Mouse (Mus musculus) CH12.LX (cell line): Measurements from ENCODE around the gene Papola. TPM values are rescaled to one million over a fixed set of nuclear protein-coding genes. Genes with fewer than 3 reads are reported as not detected.

Experiments used
- DNase-seq: peaks from one replicate; pipeline ENCODE4 v3.0.0-alpha.2; 2013; ENCODE audit errors: extremely low read depth
- H3K27ac ChIP-seq: 2 replicates; pipeline ENCODE4 v1.5.1; 2012; ENCODE audit warnings: low read depth, mild to moderate bottlenecking, control low read depth, moderate library complexity; ENCODE audit not compliant: insufficient read depth
- H3K27me3 ChIP-seq: replicated peaks from 2 replicates; pipeline ENCODE3; 2012; ENCODE audit warnings: inconsistent platforms
- H3K36me3 ChIP-seq, 2 experiments: replicated peaks in 1 of 2; 2 replicates each; pipeline versions ENCODE3 to v1.6.1; 2012; ENCODE audit warnings: inconsistent platforms in 1 of 2, low read length in 1 of 2, mild to moderate bottlenecking in 1 of 2, mixed read lengths in 1 of 2, moderate library complexity in 1 of 2; ENCODE audit not compliant: control insufficient read depth in 1 of 2, insufficient read depth in 1 of 2
- H3K4me1 ChIP-seq, 2 experiments: 2 replicates each; pipeline ENCODE4 v1.6.1; 2012; ENCODE audit warnings: inconsistent platforms in 1 of 2, moderate library complexity in 1 of 2; ENCODE audit not compliant: insufficient read depth in 2 of 2, control insufficient read depth in 1 of 2
- H3K4me2 ChIP-seq: 2 replicates; pipeline ENCODE4 v1.6.1; 2012; ENCODE audit warnings: low read depth, mild to moderate bottlenecking, control low read depth; ENCODE audit not compliant: poor library complexity, insufficient read depth, severe bottlenecking
- H3K4me3 ChIP-seq, 3 experiments: fragments of 150-350 bp in 1 of 3; sonication (generic) in 1 of 3; replicated peaks in 1 of 3; 2 replicates each; pipeline versions ENCODE3 to v1.5.1; 2011 to 2012; ENCODE audit warnings: low read depth in 2 of 3, low read length in 2 of 3, mild to moderate bottlenecking in 2 of 3, moderate library complexity in 2 of 3, control low read depth in 1 of 3, improper control_type of control experiment in 1 of 3, inconsistent platforms in 1 of 3, mixed read lengths in 1 of 3; ENCODE audit not compliant: poor library complexity in 1 of 3
- H3K79me2 ChIP-seq: replicated peaks from 2 replicates; pipeline ENCODE4 v1.6.1; 2012; ENCODE audit warnings: mild to moderate bottlenecking, moderate library complexity; ENCODE audit not compliant: control insufficient read depth, poor library complexity, insufficient read depth, severe bottlenecking; ENCODE audit errors: extremely low read depth
- H3K9ac ChIP-seq: 2 replicates; pipeline ENCODE4 v1.6.1; 2012; ENCODE audit warnings: low read depth, mild to moderate bottlenecking, control low read depth, moderate library complexity; ENCODE audit not compliant: insufficient read depth
- H3K9me3 ChIP-seq: replicated peaks from 2 replicates; pipeline ENCODE3; 2012; ENCODE audit warnings: low read length, inconsistent platforms, mixed read lengths
- CHD2 ChIP-seq: IDR thresholded peaks from 2 replicates; pipeline ENCODE4 v1.6.1; 2011; ENCODE audit warnings: low read length, improper control_type of control experiment
- CTCF ChIP-seq, 2 experiments: IDR thresholded peaks in 1 of 2; conservative IDR thresholded peaks in 1 of 2; 2 replicates each; pipeline ENCODE4 v1.5.1; 2011 to 2012; ENCODE audit warnings: low read depth in 2 of 2, low read length in 2 of 2, improper control_type of control experiment in 1 of 2, inconsistent platforms in 1 of 2, mild to moderate bottlenecking in 1 of 2, moderate library complexity in 1 of 2
- E2F4 ChIP-seq: IDR thresholded peaks from 2 replicates; pipeline ENCODE4 v1.6.1; 2011; ENCODE audit warnings: low read depth, low read length, improper control_type of control experiment; ENCODE audit not compliant: insufficient replicate concordance
- HCFC1 ChIP-seq: IDR thresholded peaks from 2 replicates; pipeline ENCODE4 v1.6.1; 2012; ENCODE audit warnings: low read depth, mild to moderate bottlenecking, inconsistent platforms, low read length, improper control_type of control experiment
- IRF4 ChIP-seq: IDR thresholded peaks from 2 replicates; pipeline ENCODE4 v1.6.1; 2014; ENCODE audit warnings: low read depth, mild to moderate bottlenecking, inconsistent platforms, low read length, improper control_type of control experiment
- JUN ChIP-seq: IDR thresholded peaks from 2 replicates; pipeline ENCODE4 v1.6.1; 2011; ENCODE audit warnings: low read depth, mild to moderate bottlenecking, low read length, improper control_type of control experiment, moderate library complexity; ENCODE audit not compliant: insufficient read depth
- MAFK ChIP-seq: IDR thresholded peaks from 2 replicates; pipeline ENCODE4 v1.6.1; 2011; ENCODE audit warnings: low read length, improper control_type of control experiment; ENCODE audit not compliant: insufficient replicate concordance
- MAX ChIP-seq: IDR thresholded peaks from 2 replicates; pipeline ENCODE4 v1.6.1; 2011; ENCODE audit warnings: low read length, improper control_type of control experiment
- MEF2A ChIP-seq: IDR thresholded peaks from 2 replicates; pipeline ENCODE4 v1.6.1; 2014; ENCODE audit warnings: low read depth, mild to moderate bottlenecking, inconsistent platforms, low read length, improper control_type of control experiment, borderline replicate concordance
- MXI1 ChIP-seq: IDR thresholded peaks from 2 replicates; pipeline ENCODE4 v1.6.1; 2011; ENCODE audit warnings: mild to moderate bottlenecking, low read depth, low read length, improper control_type of control experiment
- NRF1 ChIP-seq: IDR thresholded peaks from 2 replicates; pipeline ENCODE4 v1.6.1; 2014; ENCODE audit warnings: low read depth, mild to moderate bottlenecking, inconsistent platforms, low read length, improper control_type of control experiment, moderate library complexity
- RAD21 ChIP-seq: IDR thresholded peaks from 2 replicates; pipeline ENCODE4 v1.6.1; 2011; ENCODE audit warnings: low read depth, mild to moderate bottlenecking, low read length, improper control_type of control experiment, moderate library complexity
- SIN3A ChIP-seq: IDR thresholded peaks from 2 replicates; pipeline ENCODE4 v1.6.1; 2012; ENCODE audit warnings: low read length, improper control_type of control experiment, inconsistent platforms
- TBP ChIP-seq: conservative IDR thresholded peaks from 2 replicates; pipeline ENCODE4 v1.6.1; 2011; ENCODE audit warnings: low read depth, low read length, improper control_type of control experiment
- UBTF ChIP-seq: IDR thresholded peaks from 2 replicates; pipeline ENCODE4 v1.6.1; 2012; ENCODE audit warnings: low read depth, mild to moderate bottlenecking, inconsistent platforms, low read length, improper control_type of control experiment, moderate library complexity
- USF1 ChIP-seq: IDR thresholded peaks from 2 replicates; pipeline ENCODE4 v1.6.1; 2014; ENCODE audit warnings: low read depth, mild to moderate bottlenecking, inconsistent platforms, low read length, improper control_type of control experiment
- USF2 ChIP-seq: conservative IDR thresholded peaks from 2 replicates; pipeline ENCODE4 v1.6.1; 2011; ENCODE audit warnings: low read depth, low read length, improper control_type of control experiment
- ZKSCAN1 ChIP-seq: IDR thresholded peaks from 2 replicates; pipeline ENCODE4 v1.6.1; 2012; ENCODE audit warnings: low read depth, inconsistent platforms, low read length, improper control_type of control experiment, borderline replicate concordance
- ZMIZ1 ChIP-seq: IDR thresholded peaks from 2 replicates; pipeline ENCODE4 v1.6.1; 2012; ENCODE audit warnings: low read depth, mild to moderate bottlenecking, inconsistent platforms, low read length, improper control_type of control experiment
- dilution Hi-C: fragments of 300-500 bp; cut with MboI; formaldehyde crosslinking; loops from 2 replicates; pipeline ENCODE4 v1.14.3; 2020; ENCODE audit warnings: low sequenced_read_pairs; ENCODE audit not compliant: extremely low pct_unique_long_range_greater_than_20kb, extremely low pct_ligation_motif_present
- in situ Hi-C: fragments of 300-500 bp; cut with MboI; formaldehyde crosslinking; loops from 3 replicates; pipeline ENCODE4 v1.14.3; 2019; ENCODE audit warnings: low sequenced_read_pairs, low pct_ligation_motif_present, low pct_unique_long_range_greater_than_20kb, mixed read lengths
- polyA plus RNA-seq: library from polyadenylated mRNA; unstranded; fragments of >175 nt; gene quantifications from 2 replicates; pipeline ENCODE4 v1.2.1, GENCODE M21; 2012; ENCODE audit warnings: low read depth; ENCODE audit not compliant: insufficient read length
- total RNA-seq, 2 experiments: library from RNA; depleted of rRNA; stranded (reverse); fragments of 300-350 nt in 1 of 2; fragments of >200 nt in 1 of 2; gene quantifications; 2 replicates each; pipeline ENCODE4 v1.2.3; 2012 to 2014

The Papola gene
- total and polyA plus RNA-seq, 3 experiments = 100.0 to 150 (median 111) TPM

DNA sequence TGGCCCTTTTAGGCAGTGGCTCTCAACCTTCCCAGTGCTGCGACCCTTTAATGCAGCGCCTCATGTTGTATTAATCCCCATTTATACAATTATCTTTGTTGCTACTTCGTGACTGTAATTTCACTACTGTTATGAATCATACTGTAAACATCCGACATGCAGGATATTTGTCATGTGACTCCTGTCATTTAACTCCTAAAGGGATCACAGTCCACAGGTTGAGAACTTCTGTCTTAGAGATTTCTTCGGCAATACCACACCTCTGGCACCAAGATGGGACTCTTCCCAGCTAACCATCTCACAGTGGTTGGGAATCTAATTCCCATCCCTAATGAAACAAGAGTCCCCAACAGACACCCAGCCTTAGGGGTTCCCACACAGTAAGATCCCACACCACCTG lies 36.4 kb upstream of the Papola start:
- H3K36me3 ChIP-seq = no peaks in the 10 kb centered on the region
- no peak overlapping the region for H3K4me3 ChIP-seq
- peaks cover 9% of the 10 kb centered on the region for H3K27me3 ChIP-seq
- TF ChIP-seq NRF1 (no peak), MEF2A (no peak), SIN3A (no peak), CHD2 (no peak), IRF4 (no peak), USF1 (no peak), ZMIZ1 (no peak), MAFK (no peak), RAD21 (no peak), UBTF (no peak), HCFC1 (no peak), CTCF (conservative IDR thresholded peaks at IDR 0.05 in 1 of 2, IDR thresholded peaks at IDR 0.05 in 1 of 2; ENCODE audit: low read depth in 2 of 2, low read length in 2 of 2) (no peak), MAX (no peak)
- H3K27ac ChIP-seq = no peak overlapping the region
- H3K9ac ChIP-seq = no peak overlapping the region
- dilution Hi-C loops = no loop called here
- no peak for DNase-seq
- H3K4me2 ChIP-seq = no peak overlapping the region
- no peaks in the 10 kb centered on the region for H3K4me1 ChIP-seq
- in situ Hi-C loops = no loop called here
- peaks cover 17% of the 10 kb centered on the region for H3K9me3 ChIP-seq
- H3K79me2 ChIP-seq = no peaks in the 10 kb centered on the region

DNA sequence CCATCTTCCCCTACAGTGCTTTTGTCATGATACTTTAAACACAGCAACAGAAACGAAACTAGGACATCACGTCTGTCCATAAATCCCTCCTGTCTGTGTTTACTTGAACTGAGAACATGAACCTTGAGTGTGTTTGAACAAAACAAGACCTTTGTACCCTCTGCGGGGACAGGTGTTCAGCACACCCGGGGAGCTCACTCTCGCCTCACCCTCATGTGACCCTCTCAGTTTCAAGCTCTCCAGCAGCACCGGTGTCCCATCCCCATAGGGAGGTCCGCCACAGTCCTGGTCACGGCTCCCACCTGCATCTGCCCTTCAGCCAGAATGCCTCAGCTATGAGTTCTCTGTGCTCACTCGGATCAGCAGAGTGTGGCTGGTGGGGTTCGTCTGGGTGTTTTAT lies 30.7 kb upstream of the Papola start:
- H3K4me3 ChIP-seq = no peak overlapping the region
- peaks cover 6% of the 10 kb centered on the region for H3K9me3 ChIP-seq
- H3K9ac ChIP-seq = no peak overlapping the region
- dilution Hi-C loops (no loop called here), in situ Hi-C loops (no loop called here)
- H3K27me3 ChIP-seq = no peaks in the 10 kb centered on the region
- TF ChIP-seq JUN (no peak), MAX (no peak), NRF1 (no peak), ZKSCAN1 (no peak), MEF2A (no peak), USF2 (no peak), CTCF (conservative IDR thresholded peaks at IDR 0.05 in 1 of 2, IDR thresholded peaks at IDR 0.05 in 1 of 2; ENCODE audit: low read depth in 2 of 2, low read length in 2 of 2) (no peak), TBP (no peak), E2F4 (no peak), HCFC1 (no peak), MXI1 (no peak)
- H3K4me2 ChIP-seq = no peak overlapping the region
- no peaks in the 10 kb centered on the region for H3K79me2 ChIP-seq
- H3K36me3 ChIP-seq = no peaks in the 10 kb centered on the region
- 0 out of 4 replicates have a peak, but pooled peaks cover 0 to 4% of the 10 kb centered on the region in 2 experiments for H3K4me1 ChIP-seq
- no peak overlapping the region for H3K27ac ChIP-seq
- no peak for DNase-seq
